ENCODE assay signal across 18 mouse cellular contexts in the genomic region with DNA sequence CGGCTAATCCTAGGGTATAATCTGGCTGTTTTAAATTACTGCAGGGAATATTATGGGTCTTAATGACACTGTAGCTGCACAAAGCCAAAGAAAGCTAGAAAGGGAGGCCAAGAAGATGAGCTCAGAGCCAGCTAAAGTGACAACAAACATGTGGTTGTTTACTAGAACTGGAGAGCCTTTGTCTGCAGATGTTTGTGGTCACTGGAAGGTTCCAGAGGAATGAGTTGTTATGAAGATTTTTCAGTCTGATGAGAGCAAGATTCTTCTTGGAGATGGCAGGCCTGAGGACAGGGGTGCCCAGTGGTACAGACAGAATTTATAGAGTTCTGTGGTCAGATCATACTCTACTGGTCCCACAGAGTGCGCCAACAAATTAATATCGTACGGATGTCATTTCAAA. TPM values are rescaled to one million over a fixed set of nuclear protein-coding genes. Genes with fewer than 3 reads are reported as not detected.
A peak's percentile ranks its signal among the peaks of the same experiment; 100 is the strongest.
DNase-seq lines count a peak whose midpoint lies in the region; ATAC-seq and TF ChIP-seq lines count a peak whose summit lies in the region.
"Had no signal": no experiment of that assay in that cellular context is flagged by ENCODE, and none has a peak within 500 bp of the region (broad histone marks: within the 10 kb centered on the region; RNA-seq: fewer than 3 reads in every experiment).

No protein-coding gene starts in this region.

- H3K9ac ChIP-seq in embryonic facial prominence, embryonic 13.5 days, result no peak overlapping the region
- no peak overlapping the region for H3K9ac ChIP-seq in heart, adult 2 months (ENCODE audit: low read depth, low read length)
- H3K9ac ChIP-seq: forebrain, embryonic 12.5 days; intestine, embryonic 15.5 days; liver, postnatal 0 days had no signal

- in situ Hi-C loops in Patski (cut with MboI; ENCODE audit: low pct_unique_long_range_greater_than_20kb), result no loop called here

- no peak for TF ChIP-seq CTCF in left cerebral cortex, adult 2 months (IDR thresholded peaks at IDR 0.05)
- TF ChIP-seq CTCF in Patski (IDR thresholded peaks at IDR 0.05), result no peak
- no peak for TF ChIP-seq CTCF in heart, adult 2 months (IDR thresholded peaks at IDR 0.05)

- no peaks in the 10 kb centered on the region for H3K79me2 ChIP-seq in myocyte (ENCODE audit: control insufficient read depth, insufficient read depth)
- no peaks in the 10 kb centered on the region for H3K79me2 ChIP-seq in heart, adult 2 months (replicated peaks; ENCODE audit: control insufficient read depth, insufficient read depth, low read length)

- no peak for TF ChIP-seq POLR2A in myocyte (IDR thresholded peaks at IDR 0.05; ENCODE audit: insufficient read length, low read depth)
- TF ChIP-seq POLR2A in heart, adult 2 months (IDR thresholded peaks at IDR 0.05; ENCODE audit: insufficient read depth, low read depth, low read length), result no peak

- DNase-seq in embryonic facial prominence, embryonic 10.5 days (ENCODE audit: low spot score), result no peak
- no peak for DNase-seq in left cerebral cortex, adult 2 months (ENCODE audit: extremely low spot score in 1 of 2, low spot score in 2 of 2)
- no peak for DNase-seq in left cerebral cortex, postnatal 4 days
- DNase-seq in Patski (ENCODE audit: low read depth, low spot score), result peak; percentile 13
- DNase-seq in lung, postnatal 36 days, result no peak
- DNase-seq in heart, adult 2 months, result no peak
- DNase-seq: adrenal gland, postnatal 25 days; heart, adult 11 months; liver; liver, postnatal 0 days; thymus, postnatal 25 days had no signal

- no peak overlapping the region for H3K4me2 ChIP-seq in embryonic facial prominence, embryonic 13.5 days
- peak overlapping the region; percentile 53 for H3K4me2 ChIP-seq in myocyte (ENCODE audit: low read depth)
- H3K4me2 ChIP-seq: forebrain, embryonic 12.5 days; intestine, embryonic 15.5 days had no signal

- POLR2A ChIA-PET in Patski (lab: Charles Lee), result no interaction called here

- 52% methylated on average over 4 of the region's 4 CpGs for WGBS in embryonic facial prominence, embryonic 13.5 days
- 94% methylated on average over 4 of the region's 4 CpGs for WGBS in embryonic facial prominence, embryonic 10.5 days
- 88% methylated on average over 4 of the region's 4 CpGs for WGBS in heart, adult 2 months

- peaks cover 21% of the 10 kb centered on the region for H3K4me1 ChIP-seq in embryonic facial prominence, embryonic 13.5 days
- H3K4me1 ChIP-seq in embryonic facial prominence, embryonic 10.5 days, result no peaks in the 10 kb centered on the region
- no peaks in the 10 kb centered on the region for H3K4me1 ChIP-seq in heart, adult 2 months (ENCODE audit: control insufficient read depth, insufficient read depth, low read length)
- H3K4me1 ChIP-seq: intestine, embryonic 15.5 days had no signal

- intact Hi-C loops in left cerebral cortex, adult 2 months (cut with DNase I), result no loop called here
- intact Hi-C loops in left cerebral cortex, postnatal 4 days (cut with DNase I), result no loop called here
- intact Hi-C loops in heart, adult 2 months (cut with DNase I), result no loop called here

- TF ChIP-seq EP300 in heart, adult 2 months (IDR thresholded peaks at IDR 0.05; ENCODE audit: insufficient read depth, low read depth, low read length), result no peak

- H3K27me3 ChIP-seq in embryonic facial prominence, embryonic 13.5 days, result no peaks in the 10 kb centered on the region
- H3K27me3 ChIP-seq in embryonic facial prominence, embryonic 10.5 days (replicated peaks; ENCODE audit: low read depth, poor library complexity, severe bottlenecking), result no peaks in the 10 kb centered on the region
- no peaks in the 10 kb centered on the region for H3K27me3 ChIP-seq in Patski
- H3K27me3 ChIP-seq in myocyte (ENCODE audit: control insufficient read depth, insufficient read depth, insufficient read length), result no peaks in the 10 kb centered on the region
- H3K27me3 ChIP-seq in heart, adult 2 months (ENCODE audit: control insufficient read depth, insufficient read depth, low read length), result no peaks in the 10 kb centered on the region
- H3K27me3 ChIP-seq: CH12.LX; forebrain, embryonic 12.5 days; intestine, embryonic 15.5 days had no signal

- no peaks in the 10 kb centered on the region for H3K36me3 ChIP-seq in embryonic facial prominence, embryonic 13.5 days
- 0 out of 2 replicates have a peak, but pooled peaks cover 13% of the 10 kb centered on the region for H3K36me3 ChIP-seq in embryonic facial prominence, embryonic 10.5 days (replicated peaks)
- no peaks in the 10 kb centered on the region for H3K36me3 ChIP-seq in myocyte (ENCODE audit: control insufficient read depth, insufficient read depth)
- H3K36me3 ChIP-seq in heart, adult 2 months (ENCODE audit: control insufficient read depth, insufficient read depth, low read length), result no peaks in the 10 kb centered on the region

- CTCF ChIA-PET in Patski (lab: Charles Lee), result interaction anchor here (1.5 kb wide), 1 partner anchor 9 kb away, joined by 3 read pairs; no protein-coding TSS in a partner anchor

- H3ac ChIP-seq in myocyte (ENCODE audit: control insufficient read depth, insufficient read length), result no peak overlapping the region

- ATAC-seq in embryonic facial prominence, embryonic 13.5 days (ENCODE audit: insufficient number of reproducible peaks, insufficient read depth, low FRiP score, low TSS enrichment, low read depth), result no peak
- no peak for ATAC-seq in Patski
- ATAC-seq: intestine, embryonic 15.5 days; liver, postnatal 0 days had no signal

- peak overlapping the region; percentile 81 for H3K27ac ChIP-seq in embryonic facial prominence, embryonic 13.5 days
- no peak overlapping the region for H3K27ac ChIP-seq in embryonic facial prominence, embryonic 10.5 days (replicated peaks)
- H3K27ac ChIP-seq in left cerebral cortex, adult 2 months, result peak overlapping the region; percentile 49
- H3K27ac ChIP-seq in heart, adult 2 months, result no peak overlapping the region
- H3K27ac ChIP-seq: forebrain, embryonic 12.5 days; hindbrain, embryonic 10.5 days; intestine, embryonic 15.5 days; macrophage had no signal

- no peaks in the 10 kb centered on the region for H3K9me3 ChIP-seq in embryonic facial prominence, embryonic 13.5 days
- H3K9me3 ChIP-seq in embryonic facial prominence, embryonic 10.5 days, result no peaks in the 10 kb centered on the region
- H3K9me3 ChIP-seq: forebrain, embryonic 12.5 days; hindbrain, embryonic 10.5 days; intestine, embryonic 15.5 days had no signal

- no peak overlapping the region for H3K4me3 ChIP-seq in embryonic facial prominence, embryonic 13.5 days
- H3K4me3 ChIP-seq in embryonic facial prominence, embryonic 10.5 days, result no peak overlapping the region
- H3K4me3 ChIP-seq in left cerebral cortex, adult 2 months, result no peak overlapping the region
- H3K4me3 ChIP-seq in myocyte, result no peak overlapping the region
- H3K4me3 ChIP-seq in heart, adult 2 months, result no peak overlapping the region
- H3K4me3 ChIP-seq: forebrain, embryonic 12.5 days; hindbrain, embryonic 10.5 days; intestine, embryonic 15.5 days had no signal

TF ChIP-seq in myocyte, 11 proteins besides CTCF, POLR2A, EP300 and RAD21:
- TF ChIP-seq CEBPB (IDR thresholded peaks at IDR 0.05; ENCODE audit: insufficient read depth, poor library complexity, severe bottlenecking) (no peak), TCF12 (IDR thresholded peaks at IDR 0.05; ENCODE audit: insufficient read depth, poor library complexity, severe bottlenecking) (no peak), REST (IDR thresholded peaks at IDR 0.05; ENCODE audit: insufficient read depth, insufficient read length) (no peak), POLR2AphosphoS2 (IDR thresholded peaks at IDR 0.05; ENCODE audit: insufficient read length, low read depth) (no peak), TCF3 (IDR thresholded peaks at IDR 0.05; ENCODE audit: insufficient read length, low read depth) (no peak), MAX (IDR thresholded peaks at IDR 0.05; ENCODE audit: low read depth) (no peak)

RNA-seq across cellular contexts. Expression of gene Aktip, which starts 18.5 kb away (rescaled TPM):
- polyA plus RNA-seq in embryonic facial prominence, embryonic 13.5 days (2015; fragmentation: Nextera tagmentation; extraction: Ambion mirVana), result 54.2 and 58.2 TPM in 2 replicates
- polyA plus RNA-seq in embryonic facial prominence, embryonic 10.5 days (2016; fragmentation: Nextera tagmentation; extraction: Ambion mirVana), result 54.3 and 60.0 TPM in 2 replicates
- 100 to 1,000 TPM; 120 to 121 TPM for total RNA-seq in left cerebral cortex, adult 2 months (2021)
- 10 to 100 TPM; 73.7 to 78.2 TPM for total RNA-seq in left cerebral cortex, postnatal 4 days (2021)
- polyA plus RNA-seq in Patski (2021) (88.1 TPM), myocyte (2012; fragmentation: generic; extraction: Trizol) (25.5 TPM)
- 10 to 100 TPM; 59.7 to 63.1 TPM for total RNA-seq in heart, adult 2 months (2021)
- 39.9 and 73.8 TPM in 2 replicates for polyA plus RNA-seq in heart, adult 2 months (2012; rRNA removed)

Comparison
In these comparisons a context has a peak if more than half of its experiments do, and no peak if none do; other contexts are left out.
1. H3K27ac ChIP-seq: peak in embryonic facial prominence, embryonic 13.5 days (single experiment) and left cerebral cortex, adult 2 months (single experiment); none in embryonic facial prominence, embryonic 10.5 days (single experiment) and heart, adult 2 months (single experiment).